10 mouse cellular contexts compared by ENCODE assay signal in genomic region chr11:102398007-102398825, GRCm38 (mm10). TPM values are rescaled to one million over a fixed set of nuclear protein-coding genes. Genes with fewer than 3 reads are reported as not detected.
DNase-seq lines count a peak whose midpoint lies in the region; ATAC-seq and TF ChIP-seq lines count a peak whose summit lies in the region.
"Had no signal": no experiment of that assay in that cellular context is flagged by ENCODE, and none has a peak within 500 bp of the region (broad histone marks: within the 10 kb centered on the region; RNA-seq: fewer than 3 reads in every experiment).

No protein-coding gene starts in this region.

- peak; percentile 62 for DNase-seq in hindbrain, embryonic 14.5 days (ENCODE audit: low spot score)
- DNase-seq in right cerebral cortex, adult 18-20 months, result peak; percentile 56
- no peak for DNase-seq in right cerebral cortex, postnatal 36 days (ENCODE audit: low spot score in 2 of 2)
- peak; percentile 79 for DNase-seq in telencephalon, adult 2 months (ENCODE audit: low read depth, low spot score)
- DNase-seq in thymus, adult 2 months, result no peak

- no peaks in the 10 kb centered on the region for H3K9me3 ChIP-seq in hindbrain, embryonic 14.5 days (ENCODE audit: control insufficient read depth, low read length)
- H3K9me3 ChIP-seq in hindbrain, embryonic 16.5 days (ENCODE audit: control insufficient read depth, low read length), result no peaks in the 10 kb centered on the region
- no peaks in the 10 kb centered on the region for H3K9me3 ChIP-seq in intestine, postnatal 0 days (ENCODE audit: control insufficient read depth)
- H3K9me3 ChIP-seq: stomach, embryonic 15.5 days had no signal

- ATAC-seq in hindbrain, embryonic 14.5 days (ENCODE audit: low FRiP score), result no peak
- ATAC-seq in hindbrain, embryonic 16.5 days, result no peak
- peak; percentile 59 for ATAC-seq in intestine, postnatal 0 days
- no peak for ATAC-seq in megakaryocyte-erythroid progenitor cell, adult 5-6 weeks (replicated peaks; ENCODE audit: low FRiP score, low TSS enrichment, poor library complexity, severe bottlenecking)

- no peak overlapping the region for H3K4me2 ChIP-seq in hindbrain, embryonic 14.5 days (replicated peaks)
- no peak overlapping the region for H3K4me2 ChIP-seq in hindbrain, embryonic 16.5 days (ENCODE audit: low read length)
- 0 out of 2 replicates have a peak overlapping the region, but pooled peaks have one; percentile 64 for H3K4me2 ChIP-seq in intestine, postnatal 0 days (replicated peaks; ENCODE audit: low read depth)
- H3K4me2 ChIP-seq: stomach, embryonic 15.5 days had no signal

- 79% methylated on average over 20 of the region's 20 CpGs for WGBS in hindbrain, embryonic 14.5 days
- 72% methylated on average over 20 of the region's 20 CpGs for WGBS in hindbrain, embryonic 16.5 days
- WGBS in intestine, postnatal 0 days, result 74% methylated on average over 20 of the region's 20 CpGs
- 86% methylated on average over 20 of the region's 20 CpGs for whole genome bisulfite sequencing in thymus, adult 2 months

- H3K27me3 ChIP-seq in hindbrain, embryonic 14.5 days (ENCODE audit: control insufficient read depth, insufficient read depth, low read length), result 0 out of 2 replicates have a peak, but pooled peaks cover 5% of the 10 kb centered on the region
- no peaks in the 10 kb centered on the region for H3K27me3 ChIP-seq in hindbrain, embryonic 16.5 days (replicated peaks; ENCODE audit: control insufficient read depth, insufficient read depth, low read length)
- H3K27me3 ChIP-seq in intestine, postnatal 0 days (replicated peaks; ENCODE audit: control insufficient read depth, insufficient read depth, low read length), result peaks cover 18% of the 10 kb centered on the region
- peaks cover 6% of the 10 kb centered on the region; the same call in 1 of the 2 replicates for H3K27me3 ChIP-seq in thymus, adult 2 months (ENCODE audit: control insufficient read depth, insufficient read depth, low read length)

- H3K36me3 ChIP-seq in hindbrain, embryonic 14.5 days (replicated peaks; ENCODE audit: control insufficient read depth, insufficient read depth), result peaks cover 54% of the 10 kb centered on the region
- H3K36me3 ChIP-seq in hindbrain, embryonic 16.5 days (ENCODE audit: control insufficient read depth, insufficient read depth, low read length), result peaks cover 28% of the 10 kb centered on the region
- H3K36me3 ChIP-seq in intestine, postnatal 0 days (ENCODE audit: control insufficient read depth, insufficient read depth), result peaks cover 17% of the 10 kb centered on the region; the same call in 1 of the 2 replicates
- no peaks in the 10 kb centered on the region for H3K36me3 ChIP-seq in thymus, adult 2 months (ENCODE audit: control insufficient read depth, insufficient read depth, low read length)

- H3K27ac ChIP-seq in hindbrain, embryonic 14.5 days, result no peak overlapping the region; the same call in 1 of the 2 replicates
- no peak overlapping the region for H3K27ac ChIP-seq in hindbrain, embryonic 16.5 days (ENCODE audit: low read depth, low read length)
- no peak overlapping the region for H3K27ac ChIP-seq in intestine, postnatal 0 days (ENCODE audit: low read depth, low read length)
- no peak overlapping the region for H3K27ac ChIP-seq in thymus, adult 2 months (ENCODE audit: control insufficient read depth, insufficient read depth, low read length)
- H3K27ac ChIP-seq: stomach, embryonic 15.5 days had no signal

- no peak for TF ChIP-seq CTCF in intestine, postnatal 0 days (IDR thresholded peaks at IDR 0.05; ENCODE audit: low read depth)
- no peak for TF ChIP-seq CTCF in thymus, adult 2 months (IDR thresholded peaks at IDR 0.05; ENCODE audit: borderline replicate concordance, control insufficient read depth, extremely low read depth, insufficient read depth, low read length, poor library complexity)

- H3K4me1 ChIP-seq in hindbrain, embryonic 14.5 days (replicated peaks; ENCODE audit: control insufficient read depth, insufficient read depth, low read length), result peaks cover 45% of the 10 kb centered on the region
- H3K4me1 ChIP-seq in hindbrain, embryonic 16.5 days (ENCODE audit: control insufficient read depth, insufficient read depth, low read depth, low read length), result peaks cover 41% of the 10 kb centered on the region
- H3K4me1 ChIP-seq in intestine, postnatal 0 days (replicated peaks; ENCODE audit: control insufficient read depth, insufficient read depth, low read length), result peaks cover 12% of the 10 kb centered on the region
- peaks cover 8% of the 10 kb centered on the region for H3K4me1 ChIP-seq in thymus, adult 2 months (replicated peaks; ENCODE audit: control insufficient read depth, insufficient read depth, low read length)

- TF ChIP-seq POLR2A in thymus, adult 2 months (IDR thresholded peaks at IDR 0.05; ENCODE audit: control insufficient read depth, extremely low read depth, insufficient read depth, low read length, poor library complexity), result no peak

- H3K9ac ChIP-seq in hindbrain, embryonic 14.5 days, result 0 out of 2 replicates have a peak overlapping the region, but pooled peaks have one; percentile 34
- H3K9ac ChIP-seq in hindbrain, embryonic 16.5 days (ENCODE audit: low read depth, low read length), result no peak overlapping the region
- H3K9ac ChIP-seq in intestine, postnatal 0 days (ENCODE audit: low read depth, low read length), result no peak overlapping the region
- H3K9ac ChIP-seq: stomach, embryonic 15.5 days had no signal

- H3K4me3 ChIP-seq in hindbrain, embryonic 14.5 days (replicated peaks; ENCODE audit: low read length), result no peak overlapping the region
- H3K4me3 ChIP-seq in hindbrain, embryonic 16.5 days (ENCODE audit: low read length), result no peak overlapping the region
- H3K4me3 ChIP-seq in intestine, postnatal 0 days (ENCODE audit: low read depth, low read length), result no peak overlapping the region
- H3K4me3 ChIP-seq in thymus, adult 2 months (ENCODE audit: control insufficient read depth, insufficient read depth, low read length), result no peak overlapping the region
- H3K4me3 ChIP-seq: stomach, embryonic 15.5 days had no signal

RNA-seq across cellular contexts. Expression of gene Rundc3a, which starts 5.0 kb away (rescaled TPM):
- 106 TPM in 2 replicates for polyA plus RNA-seq in hindbrain, embryonic 14.5 days (2014; fragmentation: Nextera tagmentation; extraction: Ambion mirVana)
- 127 and 136 TPM in 2 replicates for polyA plus RNA-seq in hindbrain, embryonic 16.5 days (2015; fragmentation: Nextera tagmentation; extraction: Ambion mirVana)
- polyA plus RNA-seq in intestine, postnatal 0 days (2015; fragmentation: Nextera tagmentation; extraction: Ambion mirVana), result 5.2 and 5.3 TPM in 2 replicates
- total RNA-seq in megakaryocyte-erythroid progenitor cell, adult 5-6 weeks (2014; fragmentation: Nextera tagmentation), result not detected in 2 replicates
- total RNA-seq in megakaryocyte-erythroid progenitor cell, adult 5-6 weeks (2017), result not detected in 2 replicates
- 7.9 and 8.1 TPM in 2 replicates for polyA plus RNA-seq in thymus, adult 2 months (2012; rRNA removed)
- total RNA-seq: granulocyte monocyte progenitor cell, adult 5-6 weeks had no signal

RNA-seq across cellular contexts. Expression of gene Slc25a39, which starts 9.5 kb away (rescaled TPM):
- 154 and 157 TPM in 2 replicates for polyA plus RNA-seq in hindbrain, embryonic 14.5 days (2014; fragmentation: Nextera tagmentation; extraction: Ambion mirVana)
- 182 and 187 TPM in 2 replicates for polyA plus RNA-seq in hindbrain, embryonic 16.5 days (2015; fragmentation: Nextera tagmentation; extraction: Ambion mirVana)
- 283 and 296 TPM in 2 replicates for polyA plus RNA-seq in intestine, postnatal 0 days (2015; fragmentation: Nextera tagmentation; extraction: Ambion mirVana)
- 115 and 148 TPM in 2 replicates for total RNA-seq in megakaryocyte-erythroid progenitor cell, adult 5-6 weeks (2014; fragmentation: Nextera tagmentation)
- 43.8 and 55.9 TPM in 2 replicates for total RNA-seq in megakaryocyte-erythroid progenitor cell, adult 5-6 weeks (2017)
- 227 and 235 TPM in 2 replicates for polyA plus RNA-seq in thymus, adult 2 months (2012; rRNA removed)

RNA-seq across cellular contexts. Expression of gene Grn, which starts 31.9 kb away (rescaled TPM):
- polyA plus RNA-seq in hindbrain, embryonic 14.5 days (2014; fragmentation: Nextera tagmentation; extraction: Ambion mirVana), result 52.4 and 63.6 TPM in 2 replicates
- 95.4 and 100 TPM in 2 replicates for polyA plus RNA-seq in hindbrain, embryonic 16.5 days (2015; fragmentation: Nextera tagmentation; extraction: Ambion mirVana)
- 339 and 382 TPM in 2 replicates for polyA plus RNA-seq in intestine, postnatal 0 days (2015; fragmentation: Nextera tagmentation; extraction: Ambion mirVana)
- 16.1 and 17.8 TPM in 2 replicates for total RNA-seq in megakaryocyte-erythroid progenitor cell, adult 5-6 weeks (2014; fragmentation: Nextera tagmentation)
- total RNA-seq in megakaryocyte-erythroid progenitor cell, adult 5-6 weeks (2017), result 5.4 and 14.2 TPM in 2 replicates
- polyA plus RNA-seq in thymus, adult 2 months (2012; rRNA removed), result 151 and 160 TPM in 2 replicates

RNA-seq across cellular contexts. Expression of gene Slc4a1, which starts 32.2 kb away (rescaled TPM):
- polyA plus RNA-seq in hindbrain, embryonic 14.5 days (2014; fragmentation: Nextera tagmentation; extraction: Ambion mirVana), result 1.6 and 3.3 TPM in 2 replicates
- 1.4 and 3.2 TPM in 2 replicates for polyA plus RNA-seq in hindbrain, embryonic 16.5 days (2015; fragmentation: Nextera tagmentation; extraction: Ambion mirVana)
- polyA plus RNA-seq in intestine, postnatal 0 days (2015; fragmentation: Nextera tagmentation; extraction: Ambion mirVana), result 0.29 and 0.34 TPM in 2 replicates
- 0.42 and 0.46 TPM in 2 replicates for total RNA-seq in megakaryocyte-erythroid progenitor cell, adult 5-6 weeks (2014; fragmentation: Nextera tagmentation)
- 0.27 and 6.8 TPM in 2 replicates for total RNA-seq in megakaryocyte-erythroid progenitor cell, adult 5-6 weeks (2017)
- 0.11 and 0.34 TPM in 2 replicates for polyA plus RNA-seq in thymus, adult 2 months (2012; rRNA removed)

RNA-seq across cellular contexts. Expression of gene Fam171a2, which starts 49.3 kb away (rescaled TPM):
- 30.9 and 40.4 TPM in 2 replicates for polyA plus RNA-seq in hindbrain, embryonic 14.5 days (2014; fragmentation: Nextera tagmentation; extraction: Ambion mirVana)
- polyA plus RNA-seq in hindbrain, embryonic 16.5 days (2015; fragmentation: Nextera tagmentation; extraction: Ambion mirVana), result 17.8 and 17.9 TPM in 2 replicates
- 1.7 and 1.8 TPM in 2 replicates for polyA plus RNA-seq in intestine, postnatal 0 days (2015; fragmentation: Nextera tagmentation; extraction: Ambion mirVana)
- 0.82 TPM in 1 of 2 replicates, not detected in the other for total RNA-seq in megakaryocyte-erythroid progenitor cell, adult 5-6 weeks (2014; fragmentation: Nextera tagmentation)
- 0.28 TPM in 1 of 2 replicates, not detected in the other for total RNA-seq in megakaryocyte-erythroid progenitor cell, adult 5-6 weeks (2017)
- 2.6 and 4.7 TPM in 2 replicates for polyA plus RNA-seq in thymus, adult 2 months (2012; rRNA removed)
- total RNA-seq: granulocyte monocyte progenitor cell, adult 5-6 weeks had no signal

Comparison
In these comparisons a context has a peak if more than half of its experiments do, and no peak if none do; other contexts are left out.
1. DNase-seq: peak in hindbrain, embryonic 14.5 days (single experiment), right cerebral cortex, adult 18-20 months (single experiment) and telencephalon, adult 2 months (single experiment); none in right cerebral cortex, postnatal 36 days (0 of 2) and thymus, adult 2 months (single experiment).
2. RNA of gene Rundc3a, which starts 5.0 kb away (polyA plus RNA-seq): 127 to 136 TPM in hindbrain, embryonic 16.5 days and 106 TPM in hindbrain, embryonic 14.5 days; 7.9 to 8.1 TPM in thymus, adult 2 months and 5.2 to 5.3 TPM in intestine, postnatal 0 days; every median in the first group is over 10 times any median in the second.